Mouse (Mus musculus): ENCODE data around the gene Gm5741. TPM values are rescaled to one million over a fixed set of nuclear protein-coding genes. Genes with fewer than 3 reads are reported as not detected.

The Gm5741 gene
- total RNA-seq, 1 experiment: not detected

- H3K36me3 ChIP-seq (ENCODE audit: control insufficient read depth, insufficient read depth, low read length, poor library complexity, severe bottlenecking): peaks cover 39% of the 10 kb centered on the region
- in situ Hi-C loops (cut with MboI; ENCODE audit: low sequenced_read_pairs in 2 of 2, unreplicated experiment in 2 of 2): no loop called here
Observed at GRCm38 (mm10) chr8:85072364-85072929, 4.7 kb upstream of the Gm5741 start.

GRCm38 (mm10) chr8:85071514-85072281 is 3.9 kb upstream of the Gm5741 start, which contains the start of gene Dhps:
Gene Dhps (plus strand): TSS chr8:85071757.
- H3K4me1 ChIP-seq (ENCODE audit: control insufficient read depth in 2 of 2, insufficient read depth in 2 of 2, low read length in 2 of 2, poor library complexity in 1 of 2): peaks cover 0 to 11% of the 10 kb centered on the region in 2 experiments; a peak in 1 of 4 replicates
- H3K27ac ChIP-seq (ENCODE audit: insufficient read depth, low read depth, low read length, poor library complexity, severe bottlenecking): peak within 1 kb of the TSS; percentile 86
- TF ChIP-seq ZC3H11A (IDR thresholded peaks at IDR 0.05; ENCODE audit: borderline replicate concordance, low read depth, low read length): no peak
- peak; percentile 71; the same call in 1 of the 2 replicates for TF ChIP-seq HCFC1 (IDR thresholded peaks at IDR 0.05; ENCODE audit: borderline replicate concordance, insufficient read depth, low read length)
- TF ChIP-seq ZNF384 (IDR thresholded peaks at IDR 0.05; ENCODE audit: low read depth, low read length): peak; percentile 85; the same call in 1 of the 2 replicates
- peak within 1 kb of the TSS; percentile 90 for H3K9ac ChIP-seq (ENCODE audit: insufficient read depth, low read depth, low read length, poor library complexity, severe bottlenecking)
- peaks cover 39% of the 10 kb centered on the region for H3K36me3 ChIP-seq (ENCODE audit: control insufficient read depth, insufficient read depth, low read length, poor library complexity, severe bottlenecking)
- H3K9me3 ChIP-seq (ENCODE audit: control insufficient read depth, insufficient read depth, low read depth, low read length): no peaks in the 10 kb centered on the region
- peak; percentile 87 for DNase-seq (ENCODE audit: low read depth, low spot score)
- in situ Hi-C loops (cut with MboI; ENCODE audit: low sequenced_read_pairs in 2 of 2, unreplicated experiment in 2 of 2): no loop called here
- H3K4me3 ChIP-seq (ENCODE audit: insufficient read depth in 1 of 2, low read depth in 1 of 2, low read length in 2 of 2, poor library complexity in 1 of 2, severe bottlenecking in 1 of 2): peak within 1 kb of the TSS; percentile 73 to 96

More at GRCm38 (mm10) chr8:85072364-85072929, 4.7 kb upstream of the Gm5741 start:
- no peak for DNase-seq (ENCODE audit: low read depth, low spot score)
- Histone ChIP-seq H3K4me1 (ENCODE audit: control insufficient read depth in 2 of 2, insufficient read depth in 2 of 2, low read length in 2 of 2, poor library complexity in 1 of 2) (peaks cover 0 to 11% of the 10 kb centered on the region in 2 experiments; a peak in 1 of 4 replicates), H3K4me3 (ENCODE audit: insufficient read depth in 1 of 2, low read depth in 1 of 2, low read length in 2 of 2, poor library complexity in 1 of 2, severe bottlenecking in 1 of 2) (peak overlapping the region; percentile 73 to 96), H3K9me3 (ENCODE audit: control insufficient read depth, insufficient read depth, low read depth, low read length) (no peaks in the 10 kb centered on the region), H3K9ac (ENCODE audit: insufficient read depth, low read depth, low read length, poor library complexity, severe bottlenecking) (peak overlapping the region; percentile 90), H3K27ac (ENCODE audit: insufficient read depth, low read depth, low read length, poor library complexity, severe bottlenecking) (peak overlapping the region; percentile 84)
- TF ChIP-seq MAFK (IDR thresholded peaks at IDR 0.05; ENCODE audit: insufficient read depth, low read depth, low read length) (no peak), CHD2 (IDR thresholded peaks at IDR 0.05; ENCODE audit: low read depth, low read length) (no peak), ZNF384 (IDR thresholded peaks at IDR 0.05; ENCODE audit: low read depth, low read length) (no peak), HCFC1 (IDR thresholded peaks at IDR 0.05; ENCODE audit: borderline replicate concordance, insufficient read depth, low read length) (no peak), ZC3H11A (IDR thresholded peaks at IDR 0.05; ENCODE audit: borderline replicate concordance, low read depth, low read length) (no peak)

GRCm38 (mm10) chr8:85071041-85071440 is 3.3 kb upstream of the Gm5741 start:
- Histone ChIP-seq H3K4me1 (ENCODE audit: control insufficient read depth in 2 of 2, insufficient read depth in 2 of 2, low read length in 2 of 2, poor library complexity in 1 of 2) (peaks cover 0 to 11% of the 10 kb centered on the region in 2 experiments; a peak in 1 of 4 replicates), H3K9me3 (ENCODE audit: control insufficient read depth, insufficient read depth, low read depth, low read length) (no peaks in the 10 kb centered on the region), H3K36me3 (ENCODE audit: control insufficient read depth, insufficient read depth, low read length, poor library complexity, severe bottlenecking) (peaks cover 42% of the 10 kb centered on the region), H3K4me3 (ENCODE audit: insufficient read depth in 1 of 2, low read depth in 1 of 2, low read length in 2 of 2, poor library complexity in 1 of 2, severe bottlenecking in 1 of 2) (peak overlapping the region; percentile 73 to 96), H3K27ac (ENCODE audit: insufficient read depth, low read depth, low read length, poor library complexity, severe bottlenecking) (peak overlapping the region; percentile 86; the same call in 1 of the 2 replicates), H3K9ac (ENCODE audit: insufficient read depth, low read depth, low read length, poor library complexity, severe bottlenecking) (peak overlapping the region; percentile 90)
- in situ Hi-C loops (cut with MboI; ENCODE audit: low sequenced_read_pairs in 2 of 2, unreplicated experiment in 2 of 2): no loop called here
- no peak for DNase-seq (ENCODE audit: low read depth, low spot score)
- TF ChIP-seq ZC3H11A (IDR thresholded peaks at IDR 0.05; ENCODE audit: borderline replicate concordance, low read depth, low read length) (no peak), HCFC1 (IDR thresholded peaks at IDR 0.05; ENCODE audit: borderline replicate concordance, insufficient read depth, low read length) (no peak), CHD2 (IDR thresholded peaks at IDR 0.05; ENCODE audit: low read depth, low read length) (no peak), MAFK (IDR thresholded peaks at IDR 0.05; ENCODE audit: insufficient read depth, low read depth, low read length) (no peak), ZNF384 (IDR thresholded peaks at IDR 0.05; ENCODE audit: low read depth, low read length) (no peak)

GRCm38 (mm10) chr8:85067155-85067554 is 627 bp downstream of the Gm5741 start:
- no peak for DNase-seq (ENCODE audit: low read depth, low spot score)
- in situ Hi-C loops (cut with MboI; ENCODE audit: low sequenced_read_pairs in 2 of 2, unreplicated experiment in 2 of 2): no loop called here
- no peak for TF ChIP-seq HCFC1 (IDR thresholded peaks at IDR 0.05; ENCODE audit: borderline replicate concordance, insufficient read depth, low read length)
- TF ChIP-seq ZC3H11A (IDR thresholded peaks at IDR 0.05; ENCODE audit: borderline replicate concordance, low read depth, low read length): no peak
- TF ChIP-seq CHD2 (IDR thresholded peaks at IDR 0.05; ENCODE audit: low read depth, low read length): no peak
- no peak for TF ChIP-seq ZNF384 (IDR thresholded peaks at IDR 0.05; ENCODE audit: low read depth, low read length)
- no peak for TF ChIP-seq MAFK (IDR thresholded peaks at IDR 0.05; ENCODE audit: insufficient read depth, low read depth, low read length)
- Histone ChIP-seq H3K36me3 (ENCODE audit: control insufficient read depth, insufficient read depth, low read length, poor library complexity, severe bottlenecking) (peaks cover 17% of the 10 kb centered on the region), H3K9me3 (ENCODE audit: control insufficient read depth, insufficient read depth, low read depth, low read length) (no peaks in the 10 kb centered on the region), H3K9ac (ENCODE audit: insufficient read depth, low read depth, low read length, poor library complexity, severe bottlenecking) (no peak overlapping the region), H3K4me1 (ENCODE audit: control insufficient read depth in 2 of 2, insufficient read depth in 2 of 2, low read length in 2 of 2, poor library complexity in 1 of 2) (peaks cover 0 to 3% of the 10 kb centered on the region in 2 experiments; a peak in 1 of 4 replicates), H3K27ac (ENCODE audit: insufficient read depth, low read depth, low read length, poor library complexity, severe bottlenecking) (no peak overlapping the region), H3K4me3 (ENCODE audit: insufficient read depth in 1 of 2, low read depth in 1 of 2, low read length in 2 of 2, poor library complexity in 1 of 2, severe bottlenecking in 1 of 2) (no peak overlapping the region)

Measured in ES-E14 (cell line).